Mouse (Mus musculus): ENCODE data around the gene Tpm4.

Tpm4 gene

DNA sequence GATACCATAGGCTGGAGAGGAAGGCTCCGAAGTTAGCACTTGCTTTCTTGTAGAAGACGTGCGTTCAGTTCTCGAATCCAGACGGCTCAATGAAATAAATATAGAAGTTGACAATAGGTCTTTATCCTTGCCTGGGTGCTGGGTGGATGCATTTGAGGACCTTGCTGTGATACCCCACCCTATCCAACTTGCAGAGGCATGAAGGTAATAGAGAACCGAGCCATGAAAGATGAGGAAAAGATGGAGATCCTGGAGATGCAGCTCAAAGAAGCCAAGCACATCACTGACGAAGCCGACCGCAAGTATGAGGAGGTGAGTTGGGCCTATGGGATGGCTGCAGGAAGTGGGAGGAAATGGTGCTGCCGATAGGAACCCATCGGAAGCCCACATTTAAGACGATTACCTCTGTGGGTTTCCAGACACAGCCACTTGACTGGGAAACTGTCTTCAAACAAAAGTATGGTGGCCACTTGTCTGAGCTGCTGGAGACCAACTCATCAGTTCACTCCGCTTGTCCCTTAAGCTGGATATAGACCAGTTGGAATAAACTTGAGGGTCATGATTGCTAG, 8.6 kb downstream of the Tpm4 start:
- DNase-seq: no peak

DNA sequence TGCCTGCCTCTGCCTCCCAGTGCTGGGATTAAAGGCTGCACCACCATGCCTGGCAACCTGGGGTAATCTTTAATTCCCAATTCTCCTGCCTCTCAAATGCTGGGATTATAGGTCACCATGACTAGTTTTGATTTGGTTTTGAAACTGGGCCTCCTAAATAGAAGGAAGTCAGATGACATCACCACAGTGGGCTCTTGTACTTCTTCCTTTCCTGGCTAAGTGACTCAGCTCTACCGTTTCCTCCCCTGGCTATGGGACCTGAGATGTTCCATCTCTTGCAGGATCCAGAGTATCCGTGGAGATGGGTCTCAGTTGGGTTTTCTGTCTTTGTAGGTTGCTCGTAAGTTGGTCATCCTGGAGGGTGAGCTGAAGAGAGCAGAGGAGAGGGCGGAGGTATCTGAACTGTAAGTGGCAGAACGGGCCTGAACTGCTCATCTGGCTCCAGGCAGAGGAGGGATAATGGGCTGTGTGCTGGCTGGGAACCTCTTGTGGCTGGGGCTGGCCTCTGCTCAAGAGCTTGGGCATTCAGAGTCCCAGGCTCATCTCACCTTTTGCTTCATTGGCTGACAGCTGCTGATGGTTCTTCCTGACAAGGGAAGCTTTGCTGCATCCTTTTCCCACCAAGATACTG, 9.7 kb downstream of the Tpm4 start:
- no peak for DNase-seq

DNA sequence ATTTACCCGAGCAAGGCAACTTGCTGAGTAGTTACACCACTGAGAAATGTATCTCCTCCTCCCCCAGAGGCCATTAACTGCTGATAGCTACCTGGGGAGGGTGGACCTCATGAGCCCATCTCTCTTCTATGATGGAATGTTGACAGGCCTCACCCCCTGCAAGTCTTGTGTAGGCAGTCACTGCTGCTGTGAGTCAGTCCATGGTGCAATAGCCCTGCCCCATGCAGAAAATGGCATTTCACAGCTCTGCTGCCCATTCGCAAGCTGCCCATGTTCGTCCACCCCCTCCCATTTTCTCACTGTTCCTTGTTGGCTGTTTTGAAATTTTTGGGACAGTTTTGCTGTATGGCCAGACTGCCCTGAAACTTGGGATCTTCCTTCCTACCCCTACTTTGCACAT, 10.7 kb downstream of the Tpm4 start:
- no peak for DNase-seq

DNA sequence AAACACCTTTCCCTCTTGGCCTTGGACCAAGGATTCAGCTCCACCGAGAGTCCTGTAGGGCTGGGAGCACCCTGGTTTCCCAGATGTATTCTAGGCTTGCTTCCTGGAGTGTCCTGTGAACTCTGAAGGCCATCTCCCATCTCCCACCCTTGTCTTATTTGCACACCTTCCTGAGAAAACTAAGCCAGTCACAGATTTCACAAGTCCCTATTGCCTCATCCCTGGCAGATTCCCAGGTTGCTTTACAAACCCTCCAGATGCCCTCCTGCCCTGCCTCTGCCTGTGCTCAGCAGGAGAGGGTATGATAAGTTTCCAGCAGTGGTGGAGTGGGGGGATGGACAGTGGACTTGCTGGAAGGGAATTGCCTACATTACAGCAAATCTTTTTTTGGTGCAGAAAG, 11.3 kb downstream of the Tpm4 start:
- DNase-seq: no peak

DNA sequence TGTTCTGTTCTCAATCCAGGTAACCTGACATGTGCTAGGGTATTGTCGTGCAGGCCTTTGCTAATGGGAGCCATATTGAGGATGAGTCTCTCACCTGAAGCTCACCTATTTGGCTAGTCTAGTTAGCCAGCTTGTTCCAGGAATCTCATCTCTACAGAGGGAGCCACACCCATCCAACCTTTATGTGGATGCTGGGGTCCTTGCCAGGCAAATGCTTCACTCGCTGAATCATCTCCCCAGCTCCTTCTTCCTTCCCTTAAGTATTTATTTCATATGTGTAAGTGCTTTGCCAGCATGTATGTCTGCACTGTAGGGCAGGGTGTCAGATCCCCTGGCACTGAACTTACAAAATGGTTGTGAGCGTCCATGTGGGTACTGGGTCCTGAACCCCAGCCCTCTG, 11.8 kb downstream of the Tpm4 start:
- DNase-seq: no peak

DNA sequence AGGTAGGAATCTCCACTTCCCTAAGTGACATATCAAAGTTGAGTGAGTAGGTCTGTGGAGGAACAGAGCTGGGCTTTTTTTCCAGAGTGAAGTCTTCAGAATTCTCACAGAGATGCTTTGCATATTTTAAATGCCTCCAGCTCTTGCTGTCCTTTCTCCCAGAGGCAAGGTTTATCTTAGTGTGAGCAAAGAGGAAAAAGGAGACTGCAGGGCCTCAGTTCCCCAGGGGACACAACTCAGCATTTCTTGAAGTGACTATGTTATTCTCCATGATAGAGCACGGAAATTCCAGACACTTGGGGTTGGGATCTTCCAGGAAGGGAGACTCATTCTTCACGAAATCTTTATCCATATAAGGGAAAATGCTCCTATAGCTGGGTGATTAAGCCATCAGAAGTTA, 12.5 kb downstream of the Tpm4 start:
- DNase-seq: no peak

DNA sequence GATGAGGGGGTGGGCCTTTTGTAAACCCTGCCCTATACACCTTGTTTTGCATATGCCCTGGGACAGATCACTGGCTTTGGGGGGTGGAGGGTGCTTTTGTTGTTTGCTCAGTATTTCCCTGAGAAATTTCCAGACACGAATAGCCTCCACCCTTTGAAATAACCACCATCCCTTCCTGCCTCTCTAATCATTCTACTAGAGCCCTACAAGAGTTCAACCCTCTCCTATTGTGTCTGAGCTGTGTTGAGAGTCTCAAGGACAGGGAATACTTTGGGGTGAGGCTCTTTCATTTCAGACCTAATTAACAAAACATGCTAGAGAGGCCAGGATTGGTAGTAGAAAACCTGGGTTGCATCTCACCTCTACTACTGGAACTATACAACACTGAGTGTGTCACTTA, 14.3 kb downstream of the Tpm4 start:
- DNase-seq: no peak

DNA sequence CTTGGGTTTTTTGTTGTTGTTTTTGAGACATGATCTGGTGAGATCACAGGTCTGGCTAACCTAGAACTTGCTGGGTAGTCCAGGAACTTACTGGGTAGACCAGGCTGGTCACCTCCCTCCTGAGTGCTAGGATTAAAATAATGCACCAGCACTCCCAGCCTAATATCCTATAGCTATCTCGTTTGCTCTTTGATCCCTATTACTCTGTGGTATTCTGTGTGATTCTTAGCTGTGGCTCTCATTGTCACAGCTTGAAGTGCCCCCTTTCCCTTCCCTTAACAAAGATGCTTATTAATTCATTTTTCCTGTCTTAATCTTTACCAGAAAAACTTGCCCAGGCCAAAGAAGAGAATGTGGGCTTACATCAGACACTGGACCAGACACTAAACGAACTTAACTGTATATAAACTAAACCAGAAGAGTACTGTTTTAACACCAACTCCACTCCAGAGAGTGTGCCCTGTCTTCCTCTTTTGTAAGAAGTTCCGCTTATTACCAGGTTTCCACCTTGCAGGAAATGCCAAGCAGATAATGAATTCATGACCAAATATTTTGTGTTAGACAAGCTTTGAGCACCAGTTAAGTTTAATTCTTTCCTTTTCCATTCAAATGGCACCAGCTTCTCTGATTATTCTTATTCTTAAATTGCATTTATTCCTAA, 16.8 kb downstream of the Tpm4 start:
- DNase-seq: no peak

DNA sequence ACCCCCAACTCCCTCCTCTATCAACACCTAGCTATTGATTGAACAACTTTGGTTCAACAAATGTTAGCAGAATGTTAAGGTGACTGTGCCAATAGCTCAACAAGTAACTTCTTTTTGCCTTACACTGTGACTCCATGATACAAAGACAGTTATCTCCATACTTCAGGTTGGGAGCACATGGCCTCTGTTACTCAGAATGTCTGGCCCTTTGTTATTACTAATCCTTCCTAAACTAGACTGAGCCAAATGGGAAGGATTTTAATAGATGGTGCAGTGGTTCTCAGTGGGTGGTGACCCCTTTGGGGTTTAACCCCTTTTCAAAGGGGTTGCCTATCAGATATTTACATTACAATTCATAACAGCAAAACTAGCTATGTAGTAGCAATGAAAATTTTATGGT, 18.6 kb downstream of the Tpm4 start:
- no peak for DNase-seq

DNA sequence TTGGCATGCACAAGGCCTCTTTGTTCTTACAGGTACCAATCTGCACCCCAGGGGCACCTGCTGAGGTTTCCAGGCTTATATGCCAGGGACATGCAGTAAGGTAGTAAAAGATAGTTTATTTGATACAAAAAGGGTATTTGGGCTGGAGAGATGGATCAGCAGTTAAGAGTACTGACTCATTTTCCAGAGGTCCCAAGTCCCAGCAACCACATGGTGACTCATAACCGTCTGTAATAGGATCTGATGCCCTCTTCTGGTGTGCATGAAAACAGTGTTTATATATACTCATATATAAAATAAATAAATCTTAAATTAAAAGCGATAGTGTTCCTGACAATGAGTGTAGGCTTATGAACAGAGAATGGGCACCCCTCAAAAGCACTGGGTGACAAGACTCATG, 23.3 kb downstream of the Tpm4 start:
- DNase-seq: no peak

DNA sequence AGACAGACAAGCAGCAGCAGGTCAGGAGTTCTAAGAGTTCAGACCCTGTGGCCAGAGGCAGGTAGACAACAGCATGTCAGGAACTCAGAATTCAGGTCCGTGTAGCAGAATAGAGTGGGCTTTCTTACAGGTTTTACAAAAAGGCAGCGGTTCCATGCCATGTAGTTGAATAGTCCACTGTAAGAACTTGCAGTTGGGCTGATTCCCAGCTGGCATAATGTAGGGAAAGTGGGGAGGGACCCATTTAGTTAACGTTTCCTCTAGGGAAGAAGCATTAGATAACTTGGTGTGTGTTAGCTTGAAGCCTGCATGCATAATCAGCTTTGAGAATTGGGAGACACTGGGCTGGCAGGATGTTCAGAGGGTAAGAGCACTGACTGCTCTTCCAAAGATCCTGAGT, 24.0 kb downstream of the Tpm4 start:
- DNase-seq: no peak

DNA sequence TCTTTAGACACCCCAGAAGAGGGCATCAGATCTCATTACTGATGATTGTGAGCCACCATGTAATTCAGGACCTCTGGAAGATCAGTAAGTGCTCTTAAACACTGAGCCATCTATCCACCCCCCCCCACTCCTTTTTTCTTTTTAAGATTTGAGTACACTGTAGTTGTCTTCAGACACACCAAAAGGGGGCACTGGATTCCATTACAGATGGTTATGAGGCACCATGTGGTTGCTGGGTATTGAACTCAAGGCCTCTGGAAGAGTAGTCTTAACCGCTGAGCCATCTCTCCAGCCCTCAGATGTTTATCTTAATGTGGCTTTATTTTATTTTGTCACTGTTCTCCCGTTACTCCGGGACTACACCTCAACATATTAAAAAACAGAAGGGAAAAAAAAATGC, 25.2 kb downstream of the Tpm4 start:
- DNase-seq: no peak

DNA sequence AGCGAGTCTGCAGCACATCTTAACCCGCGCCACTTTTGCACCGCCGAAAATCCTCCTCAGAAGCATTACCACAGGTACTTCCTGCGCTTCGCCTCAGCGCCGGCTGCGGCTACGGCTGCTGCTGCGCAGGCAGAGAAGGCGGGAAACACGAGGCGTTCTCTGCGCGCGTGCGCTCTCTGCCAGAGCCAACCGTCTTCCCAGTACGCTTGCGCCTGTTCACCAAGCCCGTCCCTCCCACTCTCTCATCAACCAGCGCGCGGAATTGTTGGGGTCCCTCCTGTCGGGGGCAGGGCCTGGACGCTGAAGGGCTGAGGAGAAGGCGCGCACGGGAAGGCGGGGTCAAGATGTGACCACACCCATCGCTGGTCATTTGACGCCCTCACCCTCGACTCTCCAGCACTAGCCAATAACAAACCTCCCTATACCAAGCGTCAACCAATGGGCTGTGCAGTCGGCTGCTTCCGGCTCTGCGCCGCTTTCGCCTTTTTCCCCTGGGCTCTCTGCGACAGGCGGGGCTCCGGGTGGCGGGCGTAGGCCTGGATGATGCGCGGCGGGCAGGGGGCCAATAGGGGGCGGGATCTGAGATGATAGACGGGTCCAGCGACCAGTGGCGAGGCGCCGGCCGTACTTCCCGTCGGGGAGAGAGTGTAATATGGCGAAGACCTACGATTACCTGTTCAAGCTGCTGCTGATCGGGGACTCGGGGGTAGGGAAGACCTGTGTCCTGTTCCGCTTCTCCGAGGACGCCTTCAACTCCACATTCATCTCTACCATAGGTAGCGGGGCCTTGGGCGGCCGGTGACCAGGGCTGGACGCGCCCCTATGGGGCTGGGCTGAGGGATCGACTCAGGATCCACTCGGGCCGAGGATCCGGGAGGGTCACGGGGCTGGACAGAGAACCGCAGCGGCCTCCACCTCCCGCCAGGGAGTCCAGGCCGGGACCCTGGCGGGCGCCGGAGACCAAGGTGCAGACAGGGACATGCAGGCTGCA, 26.2 kb downstream of the Tpm4 start, which contains the start of gene Rab8a:
TSS of gene Rab8a (plus strand) at position 494 of the 991 bp plus-strand sequence.
- DNase-seq: peak; percentile 100

DNA sequence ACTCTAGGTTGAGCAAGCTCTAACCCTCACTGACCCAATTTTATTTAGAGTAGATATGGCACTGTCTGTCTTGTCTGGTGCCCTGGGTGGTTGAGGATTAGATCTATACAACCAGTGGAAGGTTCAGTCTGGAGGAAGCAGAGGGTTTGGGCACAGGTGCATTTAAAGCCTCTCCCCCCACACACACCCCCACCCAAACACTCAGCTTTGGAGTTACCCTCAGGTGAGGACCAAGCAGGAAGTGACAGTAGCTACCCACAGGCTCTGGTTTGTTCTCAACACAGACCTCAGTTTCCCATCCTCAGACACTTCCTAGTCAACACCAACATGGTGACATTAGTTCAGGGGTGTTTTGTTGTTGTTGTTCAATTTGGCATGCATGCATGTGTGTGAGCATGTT, 28.0 kb downstream of the Tpm4 start:
- DNase-seq: no peak

DNA sequence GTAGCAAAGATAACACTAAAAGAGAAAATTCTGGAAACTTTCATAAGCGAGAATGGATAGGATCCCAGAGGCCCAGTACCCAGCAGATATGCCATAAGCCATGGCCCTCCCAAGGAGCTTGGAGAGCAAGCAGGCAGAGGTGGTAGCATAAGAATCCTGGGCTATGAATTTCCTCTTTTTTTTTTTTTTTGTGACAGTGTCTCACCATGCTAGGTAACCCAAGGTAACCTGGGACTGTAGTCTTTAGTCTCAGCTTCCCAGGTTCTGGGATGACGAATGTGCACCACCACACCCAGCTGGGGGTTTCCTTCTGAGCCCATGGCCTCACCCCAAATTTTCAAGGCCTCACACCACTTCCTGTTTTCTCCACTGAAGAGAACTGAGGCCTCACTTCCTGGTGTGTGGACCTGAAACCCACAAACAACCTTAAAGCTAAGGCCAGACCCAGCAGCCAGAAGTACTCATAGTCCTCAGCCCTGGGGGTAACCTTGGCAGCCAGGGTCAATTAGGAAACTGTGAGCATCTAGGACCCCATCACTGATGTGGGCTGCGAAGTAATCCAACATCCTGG, 34.4 kb downstream of the Tpm4 start:
- DNase-seq: no peak

DNA sequence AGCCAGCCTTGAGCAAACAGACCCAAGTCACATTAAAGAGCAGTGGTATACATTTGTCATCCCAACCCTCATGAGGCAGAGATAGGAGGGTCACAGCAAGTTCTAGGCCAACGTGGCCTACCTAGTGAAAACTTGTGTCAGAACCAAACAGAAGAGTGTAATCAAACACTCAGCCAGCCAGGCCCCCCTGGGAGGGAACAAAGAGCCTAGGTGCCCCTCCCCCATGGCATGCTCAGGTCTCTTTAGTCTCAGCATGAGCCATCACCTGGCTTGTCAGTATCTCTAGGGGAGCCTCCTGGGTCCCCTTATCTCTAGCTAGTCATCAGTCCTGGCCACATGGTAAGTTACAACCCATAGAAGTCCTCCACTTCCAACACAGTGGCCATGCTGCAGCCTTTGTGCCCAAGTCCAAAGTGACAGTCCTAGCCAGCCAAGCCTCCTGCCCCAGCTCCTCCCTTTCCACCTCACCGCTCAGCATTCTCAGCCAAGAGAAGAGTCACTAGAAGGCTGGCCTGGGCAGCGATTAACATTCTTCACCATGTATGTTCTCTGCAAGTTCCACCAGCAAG, 35.0 kb downstream of the Tpm4 start:
- DNase-seq: no peak

DNA sequence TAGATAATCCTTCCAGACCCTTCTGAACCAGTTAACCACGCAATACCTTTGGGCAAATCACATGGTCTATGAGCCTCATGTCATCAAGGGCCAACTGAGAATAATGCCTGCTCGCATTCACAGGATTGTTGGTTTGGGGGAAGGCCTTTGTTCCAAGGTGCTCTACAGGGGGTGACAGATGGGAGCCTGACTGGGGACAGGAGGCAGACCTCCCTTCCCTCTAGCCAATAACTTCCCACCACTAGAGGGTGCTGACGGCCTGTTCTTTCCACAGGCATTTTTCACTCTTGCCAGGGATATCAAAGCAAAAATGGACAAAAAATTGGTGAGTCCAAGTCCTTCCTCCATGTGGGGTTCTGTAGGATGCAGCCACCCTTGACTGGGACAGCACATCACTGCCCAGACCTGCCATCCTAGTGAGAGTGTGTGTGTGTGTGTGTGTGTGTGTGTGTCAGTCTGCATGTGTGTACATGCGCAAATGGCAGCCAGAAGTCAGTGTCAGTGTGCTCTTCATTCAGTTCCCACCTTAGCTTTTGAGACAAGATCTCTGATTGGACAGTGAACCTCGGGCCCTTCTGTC, 42.7 kb downstream of the Tpm4 start:
- peak; percentile 65 for DNase-seq

DNA sequence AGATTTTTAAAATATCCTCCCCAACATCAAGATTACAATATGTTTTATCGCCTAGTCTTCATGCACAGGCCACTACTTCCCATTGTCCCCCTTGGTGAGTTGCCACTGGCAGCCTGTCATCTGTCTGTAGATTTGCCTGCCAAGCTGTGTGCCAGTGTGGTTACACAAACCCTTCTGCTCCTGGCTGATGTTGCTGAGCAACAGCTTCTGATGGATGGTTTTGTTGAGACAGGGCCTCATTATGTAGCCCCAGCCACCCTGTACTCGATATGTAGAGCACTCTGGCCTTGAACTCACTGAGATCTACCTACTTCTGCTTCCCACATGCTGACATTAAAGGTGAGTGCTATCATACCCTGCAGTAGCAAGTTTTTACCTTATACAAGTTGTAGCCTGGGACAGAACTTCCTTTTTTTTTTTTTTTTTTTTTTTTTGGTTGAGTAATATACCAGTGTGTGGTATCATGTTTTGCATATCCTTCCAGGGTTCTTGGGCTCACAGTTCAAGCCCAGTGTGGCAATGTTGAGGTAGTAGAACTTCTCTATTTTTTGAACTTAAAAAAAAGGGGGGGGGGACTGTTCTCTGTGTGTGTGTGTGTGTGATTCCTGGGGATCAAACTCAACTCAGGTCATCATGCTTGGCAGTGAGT, 48.9 kb downstream of the Tpm4 start:
- no peak for DNase-seq

DNA sequence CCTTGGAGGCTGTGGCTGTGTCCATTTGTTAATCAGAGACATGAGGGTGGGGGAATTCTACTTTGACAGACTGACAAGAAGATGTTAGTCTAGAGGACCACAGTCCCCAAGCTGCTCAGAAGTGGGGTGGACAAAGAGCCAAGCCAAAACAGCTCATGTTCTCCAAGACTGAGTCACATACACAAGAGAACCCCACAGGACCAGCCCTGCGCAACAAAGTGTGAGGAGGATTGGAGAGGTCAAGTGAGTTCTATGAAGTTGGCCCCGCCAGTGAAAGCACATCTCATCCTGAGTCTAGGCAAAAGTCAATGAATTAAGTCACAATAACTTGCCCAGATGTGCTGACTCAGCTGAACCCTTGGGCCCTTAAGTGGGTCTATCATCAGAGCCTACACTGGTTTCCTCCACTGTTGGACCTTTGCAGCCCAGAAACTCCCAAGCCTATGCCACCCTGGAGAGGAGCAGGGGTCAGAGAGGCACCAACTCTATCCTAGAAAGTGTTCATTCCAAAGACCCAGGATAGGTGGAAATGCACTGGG, 53.1 kb downstream of the Tpm4 start:
- DNase-seq: no peak

DNA sequence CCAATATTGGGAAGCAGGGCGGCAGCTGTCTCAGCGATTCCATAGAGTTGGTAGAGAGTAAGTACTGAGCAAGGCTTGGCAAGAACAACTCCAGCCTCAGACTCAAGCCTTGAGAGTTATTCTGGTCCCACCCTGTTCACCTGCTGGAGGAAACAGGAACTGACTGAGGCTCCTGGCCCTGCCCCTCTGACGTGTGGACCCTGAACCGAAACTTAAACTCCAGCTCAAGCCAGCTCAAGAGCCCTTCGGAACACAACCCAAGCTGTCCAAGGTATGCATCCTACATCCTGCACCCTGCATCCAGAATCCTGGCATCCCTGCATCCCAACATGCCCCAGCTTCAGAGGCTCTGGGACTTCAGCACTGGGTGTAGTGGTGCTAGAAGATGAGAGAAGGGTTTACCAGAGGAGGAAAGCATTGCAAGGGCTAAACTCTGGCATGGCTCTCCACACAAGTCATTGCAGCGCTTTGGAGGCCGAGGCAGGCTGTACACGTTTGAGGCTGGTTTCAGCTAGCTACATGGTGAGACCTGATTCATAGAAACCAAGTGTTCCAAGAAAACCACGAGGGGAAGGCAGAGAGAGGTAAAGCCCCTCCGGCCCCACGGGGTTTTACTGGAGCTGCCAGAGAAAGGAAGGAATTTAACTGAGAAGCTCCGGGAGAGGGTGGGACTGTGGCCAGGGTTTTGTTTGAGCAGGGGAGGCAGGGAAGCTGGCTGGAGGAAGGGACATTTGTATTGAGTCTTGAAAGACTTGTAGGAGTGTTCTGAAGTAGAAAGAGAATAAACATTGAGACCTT, 54.8 kb downstream of the Tpm4 start, which contains the start of gene Hsh2d:
TSS of gene Hsh2d (plus strand) at position 222 of the 798 bp plus-strand sequence.
- no peak for DNase-seq

DNA sequence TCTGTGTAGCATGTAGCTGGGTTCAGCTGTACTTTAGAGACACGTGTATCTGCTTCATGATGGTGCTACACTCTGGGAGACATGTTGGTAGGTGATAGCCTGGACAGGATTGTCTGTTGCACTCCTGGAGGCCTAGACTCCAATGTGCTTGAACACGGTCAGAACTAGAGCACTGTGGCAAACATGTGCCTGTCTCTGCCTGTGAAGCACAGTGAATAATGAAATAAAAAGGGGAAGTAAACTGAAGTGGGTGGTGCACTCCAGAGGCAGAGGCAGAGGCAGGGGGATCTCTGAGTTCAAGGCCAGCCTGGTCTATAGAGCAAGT, 55.4 kb downstream of the Tpm4 start:
- DNase-seq: no peak
